In the genomic region with DNA sequence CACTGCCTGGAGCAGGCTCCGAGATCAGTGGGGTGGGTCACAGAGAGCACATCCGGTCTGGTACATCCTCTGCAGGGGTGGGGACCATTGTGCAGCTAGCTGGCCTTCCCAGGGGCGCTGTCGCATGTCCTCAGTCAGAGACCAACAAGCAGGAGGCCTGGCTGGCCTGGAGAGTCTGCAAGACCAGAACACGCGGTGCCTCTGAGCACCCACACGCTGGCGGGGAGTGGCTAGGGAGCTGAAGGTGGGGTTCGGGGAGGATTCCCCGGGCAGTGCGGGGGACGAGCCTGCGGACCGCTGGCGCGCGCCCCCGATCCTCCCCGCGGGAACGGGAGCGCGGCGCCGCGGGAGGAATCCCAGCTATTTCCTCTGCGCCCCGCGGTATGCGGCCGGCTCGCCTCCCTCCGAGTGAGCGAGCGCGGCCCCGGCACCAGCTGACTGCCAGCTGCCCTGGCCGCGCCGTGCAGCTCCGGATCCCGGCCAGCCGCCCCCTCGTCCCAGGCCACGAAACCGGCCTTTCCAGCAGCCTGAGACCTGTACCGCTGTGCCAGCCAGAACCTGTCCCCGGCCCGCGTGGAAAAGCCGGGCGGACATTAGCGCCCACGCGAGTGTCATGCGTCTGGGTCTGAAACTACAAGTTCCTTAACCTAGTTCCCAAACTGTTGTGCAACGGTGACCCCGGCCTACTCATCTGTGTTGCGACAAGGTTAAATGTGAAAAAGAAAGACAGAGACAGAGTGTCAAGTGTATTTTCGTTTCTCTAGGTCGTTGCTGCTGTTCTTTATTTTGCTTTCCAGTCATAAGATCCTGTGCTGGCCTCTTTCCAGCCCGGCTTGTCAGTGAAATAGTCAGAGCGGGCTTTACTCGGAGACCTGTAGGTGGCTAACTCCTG, we compare ENCODE assay signal across 8 mouse cellular contexts.
DNase-seq lines count a peak whose midpoint lies in the region; ATAC-seq and TF ChIP-seq lines count a peak whose summit lies in the region.

No protein-coding gene starts in this region.

- peak overlapping the region; percentile 28 for H3K4me3 ChIP-seq in embryonic fibroblast, embryonic 13.5 days (ENCODE audit: insufficient read depth, low read length)
- peak overlapping the region; percentile 61 for H3K4me3 ChIP-seq in heart, embryonic 10.5 days
- H3K4me3 ChIP-seq in kidney, embryonic 14.5 days (ENCODE audit: low read length) = peak overlapping the region; percentile 52
- H3K4me3 ChIP-seq in liver, embryonic 11.5 days (ENCODE audit: low read depth, low read length) = peak overlapping the region; percentile 55

- no peaks in the 10 kb centered on the region for H3K9me3 ChIP-seq in heart, embryonic 10.5 days
- no peaks in the 10 kb centered on the region for H3K9me3 ChIP-seq in kidney, embryonic 14.5 days (ENCODE audit: control insufficient read depth, low read length)
- H3K9me3 ChIP-seq in liver, embryonic 11.5 days (ENCODE audit: control insufficient read depth, low read length) = no peaks in the 10 kb centered on the region

- H3K4me2 ChIP-seq in kidney, embryonic 14.5 days (replicated peaks; ENCODE audit: low read depth, low read length) = peak overlapping the region; percentile 94
- peak overlapping the region; percentile 94 for H3K4me2 ChIP-seq in liver, embryonic 11.5 days

- no peaks in the 10 kb centered on the region for H3K36me3 ChIP-seq in heart, embryonic 10.5 days
- no peaks in the 10 kb centered on the region for H3K36me3 ChIP-seq in kidney, embryonic 14.5 days (ENCODE audit: control insufficient read depth, insufficient read depth, low read length)
- no peaks in the 10 kb centered on the region for H3K36me3 ChIP-seq in liver, embryonic 11.5 days (ENCODE audit: control insufficient read depth, insufficient read depth, low read length)

- peak overlapping the region; percentile 68 for H3K9ac ChIP-seq in kidney, embryonic 14.5 days (ENCODE audit: low read depth, low read length)
- H3K9ac ChIP-seq in liver, embryonic 11.5 days (ENCODE audit: low read depth, low read length) = peak overlapping the region; percentile 70

- peak; percentile 81 for ATAC-seq in kidney, embryonic 14.5 days (ENCODE audit: low FRiP score, low TSS enrichment)
- peak; percentile 56 for ATAC-seq in liver, embryonic 11.5 days (replicated peaks; ENCODE audit: low FRiP score)
- peak; percentile 54 for ATAC-seq in monocyte, adult 5-6 weeks (replicated peaks; ENCODE audit: insufficient number of reproducible peaks, low FRiP score, low TSS enrichment, poor library complexity, severe bottlenecking)

- H3K27me3 ChIP-seq in heart, embryonic 10.5 days (ENCODE audit: insufficient read depth, poor library complexity, severe bottlenecking) = peaks cover 14% of the 10 kb centered on the region; the same call in 1 of the 2 replicates
- no peaks in the 10 kb centered on the region; the same call in 1 of the 2 replicates for H3K27me3 ChIP-seq in kidney, embryonic 14.5 days (ENCODE audit: control insufficient read depth, insufficient read depth, low read length)
- peaks cover 14% of the 10 kb centered on the region for H3K27me3 ChIP-seq in liver, embryonic 11.5 days (replicated peaks; ENCODE audit: control insufficient read depth, insufficient read depth, low read length)

- peak; percentile 84 for DNase-seq in 3134 (ENCODE audit: extremely low read depth, insufficient read length, low spot score)
- peak; percentile 92 for DNase-seq in adrenal gland, adult 2 months
- peak; percentile 92 for DNase-seq in heart, embryonic 10.5 days (ENCODE audit: low spot score)
- peak; percentile 80 for DNase-seq in liver, embryonic 11.5 days (ENCODE audit: low spot score)
- peak; percentile 80 to 83 for DNase-seq in spleen, postnatal 36 days (ENCODE audit: low spot score in 2 of 2)

- TF ChIP-seq CTCF in embryonic fibroblast, embryonic 13.5 days (IDR thresholded peaks at IDR 0.05; ENCODE audit: borderline replicate concordance, insufficient read depth, low read length) = no peak

- TF ChIP-seq POLR2A in embryonic fibroblast, embryonic 13.5 days (IDR thresholded peaks at IDR 0.05; ENCODE audit: low read depth, low read length) = peak; percentile 71

- WGBS in heart, embryonic 10.5 days = 3% methylated on average over 64 of the region's 64 CpGs
- 2% methylated on average over 64 of the region's 64 CpGs for WGBS in kidney, embryonic 14.5 days
- WGBS in liver, embryonic 11.5 days = 6% methylated on average over 49 of the region's 64 CpGs

- H3K4me1 ChIP-seq in embryonic fibroblast, embryonic 13.5 days (ENCODE audit: control insufficient read depth, insufficient read depth, low read length) = peaks cover 11% of the 10 kb centered on the region; the same call in 1 of the 2 replicates
- H3K4me1 ChIP-seq in heart, embryonic 10.5 days = peaks cover 62% of the 10 kb centered on the region
- peaks cover 28% of the 10 kb centered on the region for H3K4me1 ChIP-seq in kidney, embryonic 14.5 days (ENCODE audit: control insufficient read depth, insufficient read depth, low read length)
- peaks cover 41% of the 10 kb centered on the region for H3K4me1 ChIP-seq in liver, embryonic 11.5 days (replicated peaks; ENCODE audit: control insufficient read depth, insufficient read depth, low read length)

- peak overlapping the region; percentile 97 for H3K27ac ChIP-seq in embryonic fibroblast, embryonic 13.5 days (ENCODE audit: insufficient read depth, low read length)
- peak overlapping the region; percentile 91 for H3K27ac ChIP-seq in heart, embryonic 10.5 days
- H3K27ac ChIP-seq in kidney, embryonic 14.5 days (ENCODE audit: low read depth, low read length) = peak overlapping the region; percentile 83
- H3K27ac ChIP-seq in liver, embryonic 11.5 days (ENCODE audit: low read depth, low read length) = peak overlapping the region; percentile 71

Comparison
In these comparisons a context has a peak if more than half of its experiments do, and no peak if none do; other contexts are left out.
1. Peak in every context shown above with its lines: DNase-seq, ATAC-seq, H3K4me3 ChIP-seq and H3K27ac ChIP-seq.